Mouse (Mus musculus): ENCODE measurements at regions not wholly inside any gene's neighbourhood (a gene's known extent, or its start where the extent isn't known, plus 50 kb on each side); places are given as distances from the start of the nearest gene placed in this dataset.

GRCm38 (mm10) chr7:145047771-145048480 is 108.2 kb upstream of the Ccnd1 start:
- ATAC-seq (ENCODE audit: poor library complexity, severe bottlenecking), result peak; percentile 28

DNA sequence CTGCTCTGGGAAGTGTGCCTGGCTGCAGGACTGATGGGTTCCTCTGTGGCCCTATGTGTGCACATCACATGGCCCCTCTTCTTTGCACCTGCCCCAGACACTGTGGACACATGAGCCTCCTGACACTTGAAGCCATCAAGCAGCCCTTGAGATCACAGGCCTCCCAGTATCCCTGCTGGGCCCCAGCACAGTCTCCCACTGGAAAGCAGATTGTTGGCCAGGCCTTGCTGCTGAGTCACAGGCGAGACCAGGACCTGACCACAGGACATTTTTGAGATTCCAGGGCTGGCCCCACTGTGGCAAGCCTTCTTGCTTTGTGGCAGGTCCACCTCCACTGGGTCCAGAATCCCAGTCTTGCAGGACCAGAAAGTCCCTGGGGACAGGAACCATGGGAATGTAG is 105.5 kb upstream of the Ccnd1 start:
- no peak for ATAC-seq (ENCODE audit: poor library complexity, severe bottlenecking)

DNA sequence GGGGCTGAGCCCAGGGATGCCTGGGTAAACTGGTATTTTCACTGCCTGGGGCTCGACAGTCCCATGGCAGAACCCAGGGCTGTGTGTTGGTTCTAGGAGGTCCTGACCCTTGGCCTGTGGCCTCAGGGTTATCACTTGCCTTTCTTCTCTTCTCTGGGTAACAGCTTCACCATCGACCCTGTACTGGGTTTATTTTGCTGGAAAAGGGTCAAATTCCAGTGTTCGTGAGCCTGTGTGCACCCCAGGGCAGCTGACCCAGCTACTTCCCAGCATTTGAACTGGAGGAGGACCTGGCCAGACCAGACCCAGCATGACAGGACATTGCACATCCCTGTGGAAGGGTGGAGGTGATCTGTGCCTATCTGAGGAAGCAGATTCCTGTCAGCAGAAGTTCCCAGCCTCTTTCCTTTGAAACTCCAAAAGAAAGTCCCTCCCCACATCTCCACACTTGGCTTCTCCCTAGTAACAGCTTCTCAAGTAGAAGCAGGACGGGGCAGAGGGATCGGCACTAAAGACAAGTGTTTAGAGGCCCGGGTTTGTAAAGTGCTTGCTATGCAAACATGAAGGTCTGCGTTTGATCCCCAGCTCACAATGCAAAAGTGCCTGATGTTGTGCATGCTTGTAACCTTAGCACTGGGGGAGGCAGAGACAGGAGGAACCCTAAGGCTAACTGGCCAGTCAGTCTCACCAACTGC is 103.9 kb upstream of the Ccnd1 start:
- no peak for ATAC-seq (ENCODE audit: poor library complexity, severe bottlenecking)

- ATAC-seq (ENCODE audit: poor library complexity, severe bottlenecking), result no peak
These were observed 101.1 kb upstream of the Ccnd1 start for GRCm38 (mm10) chr7:145040871-145041270.

DNA sequence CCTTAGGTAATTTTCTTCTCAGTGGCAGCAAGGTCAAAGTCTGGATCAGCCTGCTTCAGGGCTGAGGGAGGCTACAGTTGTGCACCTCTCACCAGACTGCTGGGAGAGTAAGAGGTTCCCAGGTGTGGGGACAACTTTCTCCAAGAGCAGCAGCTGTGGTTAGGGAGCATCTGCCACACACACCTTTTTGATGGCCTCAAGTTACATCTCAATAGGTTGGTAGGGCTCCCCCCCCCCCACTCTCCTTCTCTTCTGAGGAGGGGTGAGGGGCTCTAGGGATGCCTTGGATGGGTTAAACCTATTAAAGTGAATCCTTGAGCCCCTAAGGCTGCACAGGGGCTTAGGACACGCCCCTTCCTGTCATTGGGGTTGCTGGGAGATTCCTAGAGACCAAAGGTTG is 94.7 kb upstream of the Ccnd1 start:
- ATAC-seq (ENCODE audit: poor library complexity, severe bottlenecking), result no peak

GRCm38 (mm10) chr7:145031275-145031674 is 91.5 kb upstream of the Ccnd1 start:
- no peak for ATAC-seq (ENCODE audit: poor library complexity, severe bottlenecking)

DNA sequence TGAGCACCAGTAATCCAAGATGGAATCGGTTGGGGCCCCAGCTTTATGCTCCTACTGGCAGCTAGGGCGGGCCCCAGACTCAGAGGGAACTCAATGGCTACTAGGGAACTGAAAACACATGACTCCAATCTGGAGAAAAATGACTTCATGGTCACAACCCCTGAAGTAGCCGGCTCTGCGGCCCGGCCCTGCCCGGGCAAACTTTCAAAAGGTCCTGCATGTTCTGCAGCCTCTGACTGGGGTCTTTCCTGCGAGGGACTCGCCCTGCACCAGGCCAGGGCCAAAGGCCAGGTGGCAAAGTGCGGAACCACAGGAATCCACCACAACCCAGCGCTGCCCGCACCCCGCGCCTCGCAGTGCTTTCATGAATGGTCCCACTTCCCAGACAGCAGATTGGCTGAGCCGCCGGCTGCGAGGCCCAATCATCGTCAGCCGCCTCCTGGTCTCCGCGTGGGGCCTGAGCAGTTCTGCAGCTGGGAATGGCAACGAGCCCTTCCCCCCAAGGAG is 91.0 kb upstream of the Ccnd1 start:
- peak; percentile 72 for ATAC-seq (ENCODE audit: poor library complexity, severe bottlenecking)

- peak; percentile 69 for ATAC-seq (ENCODE audit: poor library complexity, severe bottlenecking)
These were observed 89.9 kb upstream of the Ccnd1 start for GRCm38 (mm10) chr7:145029622-145030021.

DNA sequence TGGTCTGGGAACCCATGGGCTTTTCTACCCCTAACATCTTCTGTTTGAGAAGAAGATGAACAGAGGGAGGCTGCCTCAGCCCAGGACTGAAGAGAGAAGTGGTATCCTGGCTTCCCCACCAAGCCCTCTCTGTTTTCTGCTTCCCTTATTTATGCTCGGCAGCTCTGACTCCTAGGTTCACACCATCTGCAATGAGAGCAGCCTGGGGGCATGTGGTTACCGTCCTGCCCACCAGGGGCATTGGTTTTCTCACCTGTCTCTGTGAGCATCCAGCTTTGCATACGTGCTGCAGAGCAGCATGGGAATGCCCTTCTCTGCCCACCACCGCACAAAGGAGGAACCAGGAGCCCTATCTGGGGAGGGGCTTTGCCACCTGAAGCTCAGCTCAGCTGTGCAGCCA is 89.4 kb upstream of the Ccnd1 start:
- peak; percentile 58 for ATAC-seq (ENCODE audit: poor library complexity, severe bottlenecking)

GRCm38 (mm10) chr7:145027061-145027460 is 87.3 kb upstream of the Ccnd1 start:
- ATAC-seq (ENCODE audit: poor library complexity, severe bottlenecking), result no peak

- no peak for ATAC-seq (ENCODE audit: poor library complexity, severe bottlenecking)
These were observed 86.2 kb upstream of the Ccnd1 start for GRCm38 (mm10) chr7:145026014-145026285.

DNA sequence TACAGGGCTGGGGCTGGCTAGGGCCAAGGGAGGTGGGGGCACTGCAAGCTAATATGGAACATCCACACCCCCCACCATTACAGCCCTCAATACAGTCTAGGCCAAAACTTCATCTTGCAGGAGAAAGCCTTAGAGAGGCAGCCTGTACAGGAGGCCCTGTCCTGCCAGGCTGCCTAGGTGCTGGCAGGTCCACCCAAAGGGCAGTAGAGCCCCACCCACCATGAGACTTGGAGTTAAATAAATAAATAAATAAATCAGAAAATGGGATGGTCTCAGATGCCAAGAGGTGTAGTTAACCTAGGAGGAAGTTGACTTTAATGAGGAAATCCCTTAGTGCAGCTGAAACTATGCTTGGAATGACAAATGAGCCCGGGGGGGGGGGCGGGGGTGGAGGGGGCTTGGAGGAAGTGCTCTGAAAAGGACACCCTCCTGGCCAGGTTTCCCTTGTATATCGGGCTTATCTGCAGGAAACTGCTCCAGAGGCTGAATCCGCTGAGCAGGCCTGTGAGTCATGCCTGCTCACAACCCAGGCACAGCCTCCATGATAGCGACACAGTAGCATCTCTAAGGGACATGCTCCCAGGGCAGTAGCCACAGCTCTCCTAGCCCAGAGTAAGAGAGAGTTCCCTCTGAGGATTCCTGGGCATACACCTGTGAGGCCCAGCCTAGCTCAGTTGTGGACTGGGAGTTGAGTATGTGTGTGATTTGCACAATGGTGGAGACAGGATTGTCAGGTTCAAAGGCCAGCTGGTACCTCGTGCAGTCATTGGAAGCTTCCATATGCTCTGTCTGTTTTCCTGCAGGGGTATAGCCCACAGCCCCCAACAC is 85.7 kb upstream of the Ccnd1 start:
- ATAC-seq (ENCODE audit: poor library complexity, severe bottlenecking), result no peak

DNA sequence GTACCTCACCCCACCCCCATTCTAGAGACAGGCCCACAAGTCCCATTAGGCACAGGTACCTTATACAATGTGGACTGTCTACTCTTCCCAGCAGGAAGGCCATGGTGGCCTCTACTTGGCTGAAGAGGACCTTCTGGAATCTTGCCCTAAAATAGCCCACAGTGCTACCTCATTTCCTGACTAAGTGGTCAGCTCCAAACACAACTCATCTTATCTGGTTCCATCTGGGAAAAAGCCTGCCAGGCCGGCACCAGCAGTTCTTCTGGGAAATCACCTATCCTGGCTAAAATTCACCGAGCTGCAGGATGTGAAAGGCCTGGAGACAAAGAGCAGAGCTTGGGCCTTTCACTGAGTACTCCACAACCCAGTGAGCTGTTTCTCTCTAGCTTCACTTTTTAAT is 84.9 kb upstream of the Ccnd1 start:
- ATAC-seq (ENCODE audit: poor library complexity, severe bottlenecking), result no peak

DNA sequence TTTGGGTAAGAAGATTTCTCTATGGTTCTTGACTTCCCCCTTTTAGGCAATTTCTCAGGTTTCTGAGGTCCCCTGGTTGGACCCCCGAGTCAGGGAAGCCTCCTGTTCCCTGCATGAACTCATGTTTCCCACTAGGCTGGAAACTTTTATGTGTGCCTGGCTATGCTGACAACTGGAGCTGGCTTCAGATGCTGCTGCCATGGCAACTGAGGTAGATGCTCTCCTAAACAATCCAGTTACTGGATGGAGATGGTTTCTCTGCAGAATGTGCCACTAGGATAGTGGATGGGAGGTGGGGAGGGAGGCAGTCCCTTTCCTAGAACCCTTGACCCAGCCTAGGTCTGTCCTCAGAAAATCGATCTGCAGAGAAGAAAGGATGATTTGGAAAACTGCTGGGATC is 79.4 kb upstream of the Ccnd1 start:
- ATAC-seq (ENCODE audit: poor library complexity, severe bottlenecking), result no peak

GRCm38 (mm10) chr7:145018149-145018548 is 78.4 kb upstream of the Ccnd1 start:
- ATAC-seq (ENCODE audit: poor library complexity, severe bottlenecking), result peak; percentile 80

DNA sequence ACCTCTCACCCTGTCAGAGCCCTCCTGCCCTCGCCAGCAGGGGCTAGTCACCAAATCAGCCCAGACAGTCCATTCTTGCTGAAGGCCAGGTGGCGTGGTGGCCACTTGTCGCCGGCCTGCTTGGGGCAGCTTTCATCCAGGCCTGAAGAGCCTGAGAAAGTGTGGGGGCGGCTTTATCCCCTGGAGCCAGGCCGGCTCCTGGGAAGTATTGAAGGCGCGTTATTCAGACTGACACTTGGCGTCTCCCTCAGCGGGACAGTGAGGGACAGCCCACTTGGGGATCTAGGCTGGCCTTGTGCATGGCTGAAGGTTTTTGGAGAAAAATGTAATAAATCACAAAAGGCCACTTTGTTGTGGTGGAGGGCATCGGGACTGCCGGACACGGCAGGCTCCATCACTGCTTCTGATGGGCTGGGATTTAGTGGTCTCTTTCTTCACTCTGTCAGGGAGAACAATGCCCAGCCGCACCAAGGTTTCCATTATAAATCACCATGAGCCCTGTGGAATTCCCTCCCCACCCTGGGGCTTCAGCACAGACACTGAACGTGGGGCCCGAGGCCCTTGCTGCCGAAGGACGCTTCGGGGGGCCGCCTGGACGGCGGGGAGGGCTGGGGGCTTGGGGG is 75.8 kb upstream of the Ccnd1 start:
- ATAC-seq (ENCODE audit: poor library complexity, severe bottlenecking), result no peak

- ATAC-seq (ENCODE audit: poor library complexity, severe bottlenecking), result no peak
These were observed 71.0 kb upstream of the Ccnd1 start for GRCm38 (mm10) chr7:145010757-145011156.

DNA sequence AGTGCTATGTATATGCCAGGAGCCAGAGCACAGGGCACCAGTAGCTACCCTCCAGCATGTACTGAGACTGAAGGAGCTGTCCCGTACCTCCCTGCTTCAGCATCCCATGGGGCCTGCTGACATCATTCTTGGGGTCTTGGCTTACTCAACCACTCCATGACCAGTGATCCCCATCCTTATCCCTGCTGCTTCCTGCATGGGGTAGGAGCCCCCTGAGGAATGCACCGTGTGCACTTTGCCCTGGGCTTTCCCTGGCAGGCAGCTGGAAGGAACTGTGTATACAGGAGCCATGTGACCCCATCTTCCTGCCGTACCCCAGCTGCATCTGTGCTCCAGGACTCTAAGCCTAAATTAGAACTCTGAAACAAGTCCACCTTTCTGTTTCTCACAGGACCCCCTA is 70.3 kb upstream of the Ccnd1 start:
- ATAC-seq (ENCODE audit: poor library complexity, severe bottlenecking), result no peak

DNA sequence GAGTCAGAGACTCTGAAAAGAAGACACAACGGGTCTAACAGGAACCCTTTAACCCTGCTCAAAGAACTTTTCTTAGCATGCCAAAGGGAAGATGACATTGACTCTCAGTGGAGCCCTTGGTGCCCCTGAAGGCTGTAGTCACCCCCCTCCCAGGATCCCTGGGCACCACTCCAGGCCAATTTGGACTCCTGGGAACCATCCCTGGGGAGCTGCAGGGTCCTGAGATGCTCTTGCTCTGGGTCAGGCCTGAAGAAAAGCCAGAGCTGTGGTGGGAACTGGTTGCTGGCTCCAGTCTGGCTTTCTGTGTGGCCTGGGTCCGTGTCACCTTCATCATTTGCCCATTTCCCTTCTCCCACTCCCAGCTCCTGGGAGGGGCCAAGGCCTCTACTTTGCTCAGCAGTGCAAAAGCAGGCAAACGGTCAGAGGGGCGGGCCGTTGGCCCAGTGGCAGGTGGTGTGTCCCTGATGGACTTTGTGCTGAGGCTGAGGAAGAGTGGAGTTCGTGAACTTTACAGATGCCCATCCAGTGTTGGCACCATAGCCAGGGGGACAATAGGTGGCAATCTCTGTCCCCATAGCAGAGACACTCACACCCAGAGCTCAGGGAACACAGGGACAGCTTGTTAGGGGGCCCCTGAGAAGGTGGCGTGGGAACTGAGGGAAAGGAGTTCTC is 69.1 kb upstream of the Ccnd1 start:
- ATAC-seq (ENCODE audit: poor library complexity, severe bottlenecking), result no peak

GRCm38 (mm10) chr7:145007216-145007615 is 67.5 kb upstream of the Ccnd1 start:
- no peak for ATAC-seq (ENCODE audit: poor library complexity, severe bottlenecking)

Data from megakaryocyte, adult 5-6 weeks (primary cell).